Mouse (Mus musculus): ENCODE results near the gene Mta1.

GRCm38 (mm10) chr12:113133260-113133659 is 35.2 kb downstream of the Mta1 start:
- TF ChIP-seq CTCF (IDR thresholded peaks at IDR 0.05; ENCODE audit: low read depth, low read length) = no peak
- TF ChIP-seq POLR2A (IDR thresholded peaks at IDR 0.05; ENCODE audit: insufficient read depth, low read length) = no peak
